Mouse (Mus musculus): ENCODE data around the gene Morn3.

Gene Morn3

GRCm38 (mm10) chr5:123059757-123060520 is 13.1 kb upstream of the Morn3 start:
- peak; percentile 82 for DNase-seq (ENCODE audit: low read depth)

- DNase-seq (ENCODE audit: low read depth): peak; percentile 70
Observed at GRCm38 (mm10) chr5:123058251-123059102, 11.7 kb upstream of the Morn3 start.

GRCm38 (mm10) chr5:123057366-123058250 is 10.8 kb upstream of the Morn3 start:
- peak; percentile 100 for DNase-seq (ENCODE audit: low read depth)

- no peak for DNase-seq (ENCODE audit: low read depth)
Observed at GRCm38 (mm10) chr5:123051736-123052135, 4.9 kb upstream of the Morn3 start.

GRCm38 (mm10) chr5:123050918-123051317 is 4.1 kb upstream of the Morn3 start:
- no peak for DNase-seq (ENCODE audit: low read depth)

- DNase-seq (ENCODE audit: low read depth): peak; percentile 84
Observed at GRCm38 (mm10) chr5:123049271-123049670, 2.5 kb upstream of the Morn3 start.

- DNase-seq (ENCODE audit: low read depth): peak; percentile 78
Observed at GRCm38 (mm10) chr5:123045561-123046295, 1.1 kb downstream of the Morn3 start.

GRCm38 (mm10) chr5:123043856-123044255 is 3.0 kb downstream of the Morn3 start:
- DNase-seq (ENCODE audit: low read depth): peak; percentile 75

GRCm38 (mm10) chr5:123040796-123041195 is 6.0 kb downstream of the Morn3 start:
- DNase-seq (ENCODE audit: low read depth): no peak

GRCm38 (mm10) chr5:123039120-123039752 is 7.6 kb downstream of the Morn3 start:
- DNase-seq (ENCODE audit: low read depth): peak; percentile 89

- DNase-seq (ENCODE audit: low read depth): peak; percentile 62
Observed at GRCm38 (mm10) chr5:123038115-123038514, 8.7 kb downstream of the Morn3 start.

GRCm38 (mm10) chr5:123035564-123035963 is 11.3 kb downstream of the Morn3 start:
- DNase-seq (ENCODE audit: low read depth): no peak

GRCm38 (mm10) chr5:123035089-123035488 is 11.7 kb downstream of the Morn3 start:
- no peak for DNase-seq (ENCODE audit: low read depth)

GRCm38 (mm10) chr5:123033646-123034160 is 13.1 kb downstream of the Morn3 start:
- no peak for DNase-seq (ENCODE audit: low read depth)

- DNase-seq (ENCODE audit: low read depth): no peak
Observed at GRCm38 (mm10) chr5:123031312-123031711, 15.5 kb downstream of the Morn3 start.

GRCm38 (mm10) chr5:123029729-123030128 is 17.1 kb downstream of the Morn3 start:
- no peak for DNase-seq (ENCODE audit: low read depth)

- no peak for DNase-seq (ENCODE audit: low read depth)
Observed at GRCm38 (mm10) chr5:123027436-123027835, 19.4 kb downstream of the Morn3 start.

- no peak for DNase-seq (ENCODE audit: low read depth)
Observed at GRCm38 (mm10) chr5:123026414-123026813, 20.4 kb downstream of the Morn3 start.

- no peak for DNase-seq (ENCODE audit: low read depth)
Observed at GRCm38 (mm10) chr5:123024965-123025573, 21.7 kb downstream of the Morn3 start.

- DNase-seq (ENCODE audit: low read depth): no peak
Observed at GRCm38 (mm10) chr5:123024312-123024711, 22.5 kb downstream of the Morn3 start.

Data from naive thymus-derived CD4-positive, alpha-beta T cell, adult 2 months (primary cell).